Mouse (Mus musculus) kidney, postnatal 4 days (tissue): ENCODE results near the gene Il17rc.

Experiments
- DNase-seq, 2 experiments: peaks; one replicate each; pipeline ENCODE4 v3.0.0; 2021; ENCODE audit warnings: mixed read lengths in 2 of 2

Gene Il17rc

DNA sequence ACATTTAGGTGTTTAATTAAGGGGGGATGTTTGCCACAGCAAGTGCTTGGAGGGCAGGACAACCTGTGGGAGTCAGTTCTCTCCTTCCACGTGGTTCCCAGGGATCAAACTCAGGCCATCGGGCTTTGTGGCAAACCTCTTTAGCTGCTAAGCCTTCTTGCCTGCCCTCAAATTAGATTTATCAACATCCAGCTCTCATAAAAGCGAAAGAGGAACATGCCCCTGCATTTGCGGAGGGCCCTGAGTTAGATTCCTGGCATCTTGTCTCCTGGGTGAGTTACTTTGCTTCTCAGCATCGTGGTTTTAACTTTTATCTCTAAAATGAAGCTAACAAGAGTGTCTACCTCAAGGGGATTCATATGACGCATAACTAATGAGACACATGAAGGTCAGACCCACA lies 28.1 kb downstream of the Il17rc start:
- DNase-seq: no peak

DNA sequence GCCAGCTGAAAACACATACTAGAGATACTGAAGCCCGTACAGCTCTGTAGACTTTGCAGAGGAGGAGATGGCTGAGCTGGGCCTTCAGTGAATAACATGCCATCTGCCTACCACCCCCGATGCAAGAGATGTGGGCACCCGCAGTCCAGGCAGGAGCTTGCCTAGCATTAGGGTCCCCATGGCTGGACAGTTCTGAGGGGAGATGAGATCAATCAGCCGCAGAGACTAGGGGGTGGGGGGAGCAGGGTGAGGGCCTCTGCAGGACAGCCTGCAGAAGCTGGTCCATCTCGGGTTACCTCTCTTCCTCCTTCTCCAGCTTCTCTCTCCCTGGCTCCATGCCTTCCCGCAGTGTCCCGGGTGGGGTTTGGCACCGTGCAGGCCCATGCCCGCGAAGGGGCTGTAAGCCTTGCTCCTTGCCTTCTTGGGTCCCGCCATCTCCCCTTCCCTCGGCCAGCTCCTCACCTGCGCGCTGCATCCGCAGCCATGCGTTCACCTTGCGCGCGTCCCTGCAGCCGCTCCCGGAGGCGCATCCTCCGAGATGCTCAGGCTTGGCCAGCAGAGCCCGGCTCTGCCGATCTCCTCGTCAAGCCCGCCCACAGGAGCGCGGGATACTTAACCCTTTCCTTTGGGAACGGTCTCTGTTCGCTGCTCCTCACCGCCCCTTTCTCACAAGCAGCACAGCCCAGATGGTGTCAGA lies 30.3 kb downstream of the Il17rc start, which contains the start of gene Prrt3:
TSS of gene Prrt3 (minus strand) at position 544 of the 697 bp plus-strand sequence.
- DNase-seq: peak; percentile 43 to 55

DNA sequence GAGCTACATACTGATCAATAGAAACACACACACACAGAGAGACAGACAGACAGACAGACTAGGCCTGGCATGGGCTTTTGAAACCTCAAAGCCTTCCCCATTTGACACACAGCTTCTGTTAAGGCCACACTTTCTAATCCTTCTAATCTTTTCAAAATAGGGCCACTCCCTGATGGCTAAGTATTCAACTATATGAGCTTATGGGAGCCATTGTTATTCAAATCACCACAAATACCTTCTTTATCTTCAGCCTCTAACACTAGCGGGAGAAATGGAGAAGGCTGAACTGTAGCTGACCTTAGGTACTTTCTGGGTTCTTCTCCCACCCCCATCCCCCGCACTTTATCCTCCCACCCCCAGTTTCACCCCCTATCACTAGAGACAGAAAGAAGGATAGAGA lies 31.6 kb downstream of the Il17rc start:
- DNase-seq: no peak

DNA sequence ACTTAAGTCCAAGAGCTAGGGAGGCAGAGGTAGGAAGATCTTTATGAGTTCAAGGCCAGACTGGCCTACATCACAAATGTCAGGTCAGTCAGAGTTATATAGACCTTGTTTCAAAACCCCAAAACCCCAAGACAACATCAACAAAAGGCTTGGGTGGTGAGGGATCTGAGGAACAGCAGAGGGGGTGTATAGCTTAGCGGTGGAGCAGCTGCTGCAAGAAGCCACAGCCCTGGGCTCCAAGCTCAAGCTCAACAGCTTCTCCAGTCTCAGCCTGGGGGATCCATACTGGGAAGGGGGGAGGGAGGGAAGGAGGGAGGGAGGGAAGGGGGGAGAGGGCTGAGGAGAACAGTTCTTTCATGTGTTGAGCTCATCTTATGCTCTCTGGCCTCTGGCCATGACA lies 34.5 kb downstream of the Il17rc start:
- no peak for DNase-seq

DNA sequence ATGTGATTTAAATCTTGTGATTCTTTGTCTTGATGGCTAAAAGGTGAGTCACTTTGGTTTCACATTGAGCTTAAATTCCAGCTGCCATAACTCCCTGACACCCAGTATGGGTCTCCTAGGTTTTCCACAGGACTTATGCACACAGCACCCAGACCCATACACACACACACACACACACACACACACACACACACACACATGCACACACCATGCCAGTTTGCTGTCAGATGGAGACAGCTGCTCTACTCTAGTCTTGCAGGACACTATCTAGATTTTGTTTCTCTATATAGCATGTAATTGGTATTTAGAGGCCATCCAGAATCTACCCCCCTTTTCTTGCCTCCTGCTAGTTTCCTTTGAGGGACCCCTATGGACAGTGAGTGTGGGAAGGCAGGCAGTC lies 35.9 kb downstream of the Il17rc start:
- no peak for DNase-seq

DNA sequence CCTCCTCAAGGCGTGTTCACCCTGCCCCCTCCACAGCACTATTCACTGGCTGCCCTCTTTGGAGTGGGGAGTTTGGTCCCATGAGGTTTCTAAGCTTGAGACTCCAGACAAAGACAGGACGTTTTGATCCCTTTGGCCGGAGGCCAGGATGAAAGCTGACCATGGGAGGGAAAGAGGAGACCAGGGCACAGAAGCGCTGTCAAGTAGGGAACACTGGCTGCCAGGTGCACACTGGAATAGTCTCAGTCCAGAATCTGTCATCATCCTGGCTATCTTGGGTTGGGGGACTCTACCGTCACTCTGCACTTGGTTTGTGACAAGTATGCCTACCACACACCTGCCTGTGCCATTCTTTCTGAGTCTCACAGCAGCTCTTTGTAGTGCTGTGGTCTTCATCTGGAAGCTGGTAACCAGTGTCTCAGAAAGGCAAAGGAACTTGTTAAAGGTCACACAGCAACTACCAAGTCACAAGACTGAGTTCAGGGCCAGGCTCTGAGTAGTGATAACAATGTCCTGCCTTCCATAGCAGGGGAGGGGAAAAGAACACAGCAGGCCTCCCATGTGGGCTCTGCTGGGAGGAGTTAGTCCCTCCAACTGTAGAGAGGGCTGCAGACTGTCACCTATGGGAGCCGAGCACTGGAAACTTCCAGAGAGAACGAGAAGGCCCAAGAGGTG lies 37.2 kb downstream of the Il17rc start:
- no peak for DNase-seq

DNA sequence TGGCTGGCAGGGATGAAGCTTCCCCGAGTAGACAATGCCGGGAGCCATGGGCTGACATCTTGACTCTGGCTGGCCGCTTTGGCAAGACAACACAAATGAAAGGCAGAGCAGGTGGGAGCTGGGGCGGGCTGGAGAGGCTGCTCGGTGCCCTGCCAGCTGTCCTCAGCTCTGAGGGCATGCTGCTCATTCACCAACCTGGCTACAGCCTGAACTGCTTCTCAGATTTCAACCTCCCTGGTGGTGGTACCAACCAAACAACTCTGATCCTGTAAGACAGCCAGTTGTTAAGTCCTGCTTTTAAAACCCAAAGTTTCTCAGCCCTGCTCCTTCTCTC lies 37.7 kb downstream of the Il17rc start:
- DNase-seq: no peak

DNA sequence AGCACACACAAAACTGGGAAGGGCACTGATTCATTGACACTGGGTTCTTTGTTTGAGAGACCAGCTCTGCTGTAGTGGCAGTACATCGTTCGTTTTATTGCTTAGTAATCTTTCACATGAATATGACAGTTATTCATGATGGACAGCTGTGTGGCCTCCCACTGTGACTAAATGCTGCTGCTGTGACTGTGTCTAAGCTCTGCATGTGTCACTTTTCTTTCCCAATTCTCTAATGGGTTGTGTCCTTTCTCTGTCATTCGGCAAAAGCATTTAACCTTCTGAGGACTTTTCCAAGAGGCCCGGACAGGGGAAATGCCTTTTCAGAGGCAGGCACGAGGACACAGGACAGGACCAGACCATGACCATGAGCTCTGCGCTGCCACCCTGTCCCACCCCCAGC lies 42.7 kb downstream of the Il17rc start:
- no peak for DNase-seq

DNA sequence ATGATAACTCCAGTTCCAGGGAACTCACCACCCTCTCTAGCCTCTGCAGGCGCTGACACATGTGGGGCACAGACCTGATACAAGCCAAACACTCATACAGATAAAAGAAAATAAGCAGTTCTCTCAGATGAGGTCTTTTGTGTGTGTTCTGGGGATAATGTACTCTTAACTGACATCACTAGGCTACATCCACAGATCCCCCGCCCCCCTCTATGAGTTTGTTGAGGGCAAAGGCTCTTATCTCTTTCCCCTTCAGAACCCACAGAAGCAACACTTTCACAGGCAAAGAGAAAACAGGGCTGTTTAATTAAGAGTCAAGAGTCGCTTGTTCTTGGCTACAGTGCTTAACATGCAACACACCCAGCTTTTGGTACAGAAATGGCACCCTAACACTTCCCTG lies 43.4 kb downstream of the Il17rc start:
- no peak for DNase-seq

DNA sequence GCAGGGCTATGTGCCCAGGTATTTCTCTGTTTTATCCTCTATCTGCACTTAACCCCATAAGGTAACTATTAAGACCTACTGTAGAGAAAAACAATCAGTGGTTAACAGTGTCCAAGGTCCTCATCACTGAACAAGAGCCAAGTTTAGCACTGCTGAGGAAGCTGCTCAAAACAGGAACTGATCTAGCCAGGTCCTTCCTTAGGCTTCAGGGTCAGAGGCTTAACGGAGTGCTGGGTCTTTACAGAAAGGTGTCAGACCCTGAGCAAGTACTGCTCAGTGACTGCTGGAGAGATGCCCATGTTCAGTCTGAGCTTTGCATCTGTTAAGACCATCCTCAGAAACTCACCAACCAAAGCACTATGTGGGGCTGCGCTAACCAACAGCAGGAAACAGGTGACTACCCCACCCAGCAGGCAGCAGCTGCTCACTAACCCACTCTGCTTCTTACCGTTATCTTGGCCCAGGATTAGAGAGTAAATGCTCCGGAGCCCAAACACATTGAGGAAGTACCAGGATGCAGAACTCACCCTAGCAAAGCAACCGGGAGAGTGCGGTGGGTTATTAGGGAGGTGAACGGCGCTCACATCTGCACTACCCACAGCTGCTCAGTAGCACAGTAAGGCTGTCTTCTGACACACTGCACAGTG lies 46.3 kb downstream of the Il17rc start:
- DNase-seq: no peak

DNA sequence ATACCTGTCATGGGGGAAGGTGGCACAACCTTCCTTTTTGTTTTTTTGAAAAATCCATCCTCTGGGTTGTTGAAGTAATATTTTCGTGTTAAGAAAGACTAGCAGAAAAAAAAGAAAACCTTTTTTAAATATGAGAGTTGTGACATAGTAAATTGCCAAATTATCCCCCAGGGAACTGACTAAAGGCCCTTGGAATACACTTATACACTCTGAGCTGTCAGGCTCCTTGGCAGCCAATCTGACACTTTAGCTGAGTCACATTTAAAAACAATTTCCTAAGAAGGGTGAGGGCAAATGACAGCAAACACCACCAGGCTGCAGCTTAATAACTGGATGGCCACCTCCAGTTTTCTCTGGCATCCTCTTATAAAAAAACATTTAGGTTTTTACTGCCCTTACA lies 51.1 kb downstream of the Il17rc start:
- no peak for DNase-seq

DNA sequence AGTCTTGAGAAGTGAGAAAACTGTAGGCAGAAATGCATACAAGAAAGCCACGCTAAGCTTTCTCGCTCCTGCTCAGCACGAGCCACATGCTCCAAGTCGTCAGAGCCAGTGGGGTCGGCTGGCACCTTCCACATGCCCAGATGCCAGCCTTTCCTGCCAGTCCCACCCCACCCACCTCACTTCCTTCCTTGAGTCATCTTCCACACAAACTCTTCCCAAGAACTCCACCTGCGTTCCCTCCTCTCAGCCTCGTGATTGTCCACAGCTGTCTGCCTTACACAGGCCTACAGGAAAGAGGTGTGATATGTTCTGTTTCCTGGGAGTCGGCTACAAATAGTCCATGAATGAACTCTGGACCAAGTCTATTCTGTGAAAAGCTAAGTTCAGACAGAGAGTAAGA lies 52.2 kb downstream of the Il17rc start:
- DNase-seq: no peak

DNA sequence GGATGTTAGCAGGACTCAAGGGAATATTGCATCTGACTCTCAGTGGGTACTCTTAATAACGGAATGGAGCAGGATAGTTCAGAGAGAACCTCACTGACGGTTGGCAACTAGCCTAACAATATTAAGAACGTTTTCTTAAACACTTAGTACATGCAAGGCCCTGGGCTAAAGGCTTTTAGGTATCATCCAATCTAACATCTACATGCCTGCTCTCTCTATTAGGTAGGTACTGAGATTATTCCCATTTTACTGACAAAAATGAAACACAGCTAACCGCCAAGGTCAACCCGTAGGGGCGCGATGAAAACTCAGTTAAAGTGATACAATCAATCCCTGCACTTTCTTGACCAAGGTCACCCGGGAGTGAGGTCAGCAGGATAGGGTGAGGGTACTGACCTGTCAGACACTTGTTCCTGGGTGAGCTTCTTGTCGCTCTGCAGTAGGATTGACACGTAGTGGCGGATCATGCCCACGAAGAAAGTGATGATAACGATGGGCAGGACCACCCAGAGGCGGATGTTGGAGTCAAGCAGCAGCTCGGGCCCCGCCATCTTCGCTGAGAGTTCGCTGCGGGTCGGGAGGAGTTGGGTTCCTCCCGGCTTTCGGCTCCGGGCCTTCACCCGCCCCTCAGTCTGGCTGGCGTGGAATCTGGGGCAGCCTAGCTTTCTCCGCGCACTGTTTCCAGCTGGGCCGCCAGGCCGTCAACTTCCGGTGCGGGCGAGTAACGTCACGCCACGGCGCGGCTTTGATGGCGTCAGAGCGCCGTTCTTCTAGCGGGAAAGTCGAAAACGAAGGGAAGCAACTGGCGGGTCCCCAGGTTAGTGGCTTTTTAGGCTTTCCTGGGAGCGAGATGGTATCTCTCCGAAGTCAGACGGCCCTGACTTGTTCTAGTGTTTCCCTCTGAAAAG lies 60.0 kb downstream of the Il17rc start, which contains the start of the genes Emc3 and Fancd2:
TSS of gene Emc3 (minus strand) at position 721 of the 908 bp plus-strand sequence.
TSS of gene Fancd2 (plus strand) at position 751 of the 908 bp plus-strand sequence.
- peak; percentile 95 to 97 for DNase-seq

DNA sequence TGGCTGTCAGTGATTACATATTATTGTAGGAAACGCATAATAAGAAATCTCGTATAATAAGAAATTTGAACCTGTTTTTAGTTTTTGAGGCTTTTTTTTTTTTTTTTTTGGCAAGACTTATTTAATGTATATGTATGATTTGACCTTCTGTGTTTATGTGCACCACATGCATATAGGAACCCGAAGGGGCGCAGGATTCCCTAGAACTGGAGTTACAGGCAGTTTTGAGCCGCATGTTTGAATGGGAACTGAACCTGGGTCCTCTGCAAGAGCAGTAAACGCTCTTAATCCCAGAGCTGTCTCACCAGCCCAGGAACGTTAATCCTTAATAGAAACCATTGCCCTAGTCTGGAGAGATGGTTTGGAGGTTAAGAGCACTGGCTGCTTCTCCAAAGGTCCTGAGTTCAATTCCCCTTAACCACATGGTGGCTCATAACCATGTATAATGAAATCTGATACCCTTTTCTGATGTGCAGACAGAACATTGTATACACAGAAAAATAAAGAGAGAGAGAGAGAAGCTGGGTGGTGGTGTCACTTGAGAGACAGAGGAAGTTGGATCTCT lies 60.7 kb downstream of the Il17rc start:
- DNase-seq: no peak
